Mouse (Mus musculus): ENCODE results near the gene Zfyve27.

GRCm38 (mm10) chr19:42169322-42169975 is 5.7 kb downstream of the Zfyve27 start:
- no peak for TF ChIP-seq CTCF (IDR thresholded peaks at IDR 0.05; ENCODE audit: low read depth)
- no peak for TF ChIP-seq EP300 (optimal IDR thresholded peaks at IDR 0.05)

Measured in stomach, postnatal 0 days (tissue).